Mouse (Mus musculus) thymus, adult 2 months (tissue): ENCODE measurements around the gene Il5ra. TPM values are rescaled to one million over a fixed set of nuclear protein-coding genes. Genes with fewer than 3 reads are reported as not detected.
A peak's percentile ranks its signal among the peaks of the same experiment; 100 is the strongest.

Experiments
- DNase-seq: peaks from one replicate; pipeline ENCODE4 v3.0.0; 2021
- H3K27ac ChIP-seq: fragments of 200-500 bp; 2 replicates; pipeline ENCODE4 v1.5.1; 2012; ENCODE audit warnings: low read length, control low read depth; ENCODE audit not compliant: control insufficient read depth, insufficient read depth
- H3K27me3 ChIP-seq: fragments of 200-500 bp; 2 replicates; pipeline ENCODE4 v1.6.1; 2012; ENCODE audit warnings: mild to moderate bottlenecking, low read length, moderate library complexity, mixed read lengths; ENCODE audit not compliant: control insufficient read depth, insufficient read depth
- H3K36me3 ChIP-seq: fragments of 200-500 bp; 2 replicates; pipeline ENCODE4 v1.6.1; 2012; ENCODE audit warnings: mild to moderate bottlenecking, low read length, moderate library complexity; ENCODE audit not compliant: control insufficient read depth, insufficient read depth
- H3K4me1 ChIP-seq: fragments of 200-500 bp; replicated peaks from 2 replicates; pipeline ENCODE4 v1.6.1; 2012; ENCODE audit warnings: low read length; ENCODE audit not compliant: control insufficient read depth, insufficient read depth
- H3K4me3 ChIP-seq: fragments of 200-500 bp; 2 replicates; pipeline ENCODE4 v1.5.1; 2012; ENCODE audit warnings: mild to moderate bottlenecking, low read length, control low read depth, moderate library complexity; ENCODE audit not compliant: control insufficient read depth, insufficient read depth
- CTCF ChIP-seq: fragments of 200-500 bp; IDR thresholded peaks from 2 replicates; pipeline ENCODE4 v1.5.1; 2012; ENCODE audit warnings: mild to moderate bottlenecking, control low read depth, low read length, moderate library complexity, borderline replicate concordance; ENCODE audit not compliant: control insufficient read depth, poor library complexity, insufficient read depth; ENCODE audit errors: extremely low read depth
- POLR2A ChIP-seq: fragments of 200-500 bp; IDR thresholded peaks from 2 replicates; pipeline ENCODE4 v1.6.1; 2012; ENCODE audit warnings: mild to moderate bottlenecking, low read length, control low read depth, moderate library complexity; ENCODE audit not compliant: control insufficient read depth, poor library complexity, insufficient read depth; ENCODE audit errors: extremely low read depth
- WGBS: fragments of 180-500 bp; shearing (Covaris S2); methylation state at CpG from one replicate; pipeline ENCODE4 v1.1.7; 2018; 5-methylcytosine and 5-hydroxymethylcytosine counted together
- polyA plus RNA-seq: library from polyadenylated mRNA; depleted of rRNA; stranded (reverse); fragments of >200 nt; gene quantifications from 2 replicates; pipeline ENCODE4 v1.2.3, GENCODE M21; 2012; rRNA removed

Il5ra gene
- polyA plus RNA-seq, 1 experiment, result 0.19 TPM

DNA sequence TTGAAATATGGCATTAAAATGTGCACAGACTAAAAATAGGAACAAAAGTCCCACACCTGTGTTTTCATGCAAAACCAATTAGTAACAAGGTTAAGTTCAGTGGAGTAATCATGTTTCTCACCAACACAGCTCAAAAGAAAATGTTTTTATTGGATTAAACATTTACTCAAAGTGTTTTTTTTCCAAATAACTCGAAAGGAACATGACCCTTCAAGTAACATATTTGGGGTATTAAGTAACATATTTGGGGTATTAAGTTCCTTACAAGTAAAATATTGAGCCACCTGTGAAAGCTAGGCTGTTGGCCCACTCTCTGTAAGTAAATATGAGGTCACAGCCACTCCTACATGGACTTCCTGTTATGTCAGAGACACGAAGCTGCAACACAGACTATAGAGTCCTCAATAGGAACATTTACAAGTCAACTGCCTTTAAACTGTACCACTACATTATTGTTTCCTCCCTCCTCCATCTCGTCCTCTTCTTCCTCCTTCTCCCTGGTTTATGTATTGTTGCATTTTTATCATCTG, 43.3 kb downstream of the Il5ra start:
- Histone ChIP-seq H3K4me3 (no peak overlapping the region), H3K27ac (no peak overlapping the region), H3K27me3 (no peaks in the 10 kb centered on the region), H3K4me1 (no peaks in the 10 kb centered on the region), H3K36me3 (no peaks in the 10 kb centered on the region)
- no peak for TF ChIP-seq POLR2A
- TF ChIP-seq CTCF, result no peak
- 39% methylated on average over 3 of the region's 3 CpGs for WGBS
- no peak for DNase-seq

DNA sequence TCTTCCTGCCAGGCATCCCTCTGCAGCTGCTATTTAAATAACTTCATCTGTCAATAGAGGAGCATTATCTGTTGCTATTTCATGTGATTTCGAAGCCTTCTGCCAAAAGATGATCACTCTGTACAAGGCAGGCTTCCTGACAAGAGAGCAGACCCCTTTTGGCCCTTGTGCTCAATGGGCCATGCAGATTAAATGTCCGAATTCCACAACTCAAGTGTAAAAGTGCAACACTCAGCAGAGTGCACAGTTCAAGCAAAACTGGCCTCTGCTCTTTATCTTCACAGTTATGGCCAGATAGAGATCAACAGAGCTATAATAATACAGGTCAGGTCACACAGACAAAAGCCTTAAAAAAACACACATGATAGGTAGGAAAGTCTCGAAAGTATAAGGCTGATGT, 46.9 kb downstream of the Il5ra start:
- DNase-seq, result no peak
- TF ChIP-seq POLR2A (no peak), CTCF (no peak)
- Histone ChIP-seq H3K27me3 (no peaks in the 10 kb centered on the region), H3K27ac (no peak overlapping the region), H3K36me3 (no peaks in the 10 kb centered on the region), H3K4me1 (no peaks in the 10 kb centered on the region), H3K4me3 (no peak overlapping the region)
- 80% methylated on average over 3 of the region's 3 CpGs for WGBS

DNA sequence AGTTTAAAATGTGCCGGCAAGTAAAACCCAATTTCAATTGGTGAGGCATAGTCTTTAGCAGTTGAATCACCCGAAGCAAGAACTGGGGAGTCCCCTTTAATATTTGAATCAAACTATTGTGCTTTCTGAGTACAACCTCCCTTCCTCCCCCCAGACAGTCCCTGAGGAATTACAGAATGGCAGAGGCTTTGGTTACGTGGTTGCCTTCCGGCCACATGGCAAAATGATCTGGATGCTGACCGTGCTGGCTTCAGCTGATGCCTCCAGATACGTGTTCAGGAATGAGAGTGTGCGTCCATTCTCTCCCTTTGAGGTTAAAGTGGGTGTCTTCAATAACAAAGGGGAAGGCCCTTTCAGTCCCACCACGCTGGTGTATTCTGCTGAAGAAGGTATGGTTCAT, 73.3 kb downstream of the Il5ra start:
- H3K36me3 ChIP-seq, result no peaks in the 10 kb centered on the region
- WGBS, result 92% methylated on average over 8 of the region's 8 CpGs
- H3K27me3 ChIP-seq, result no peaks in the 10 kb centered on the region
- TF ChIP-seq CTCF (no peak), POLR2A (no peak)
- no peak overlapping the region for H3K4me3 ChIP-seq
- no peaks in the 10 kb centered on the region for H3K4me1 ChIP-seq
- no peak for DNase-seq
- no peak overlapping the region for H3K27ac ChIP-seq

DNA sequence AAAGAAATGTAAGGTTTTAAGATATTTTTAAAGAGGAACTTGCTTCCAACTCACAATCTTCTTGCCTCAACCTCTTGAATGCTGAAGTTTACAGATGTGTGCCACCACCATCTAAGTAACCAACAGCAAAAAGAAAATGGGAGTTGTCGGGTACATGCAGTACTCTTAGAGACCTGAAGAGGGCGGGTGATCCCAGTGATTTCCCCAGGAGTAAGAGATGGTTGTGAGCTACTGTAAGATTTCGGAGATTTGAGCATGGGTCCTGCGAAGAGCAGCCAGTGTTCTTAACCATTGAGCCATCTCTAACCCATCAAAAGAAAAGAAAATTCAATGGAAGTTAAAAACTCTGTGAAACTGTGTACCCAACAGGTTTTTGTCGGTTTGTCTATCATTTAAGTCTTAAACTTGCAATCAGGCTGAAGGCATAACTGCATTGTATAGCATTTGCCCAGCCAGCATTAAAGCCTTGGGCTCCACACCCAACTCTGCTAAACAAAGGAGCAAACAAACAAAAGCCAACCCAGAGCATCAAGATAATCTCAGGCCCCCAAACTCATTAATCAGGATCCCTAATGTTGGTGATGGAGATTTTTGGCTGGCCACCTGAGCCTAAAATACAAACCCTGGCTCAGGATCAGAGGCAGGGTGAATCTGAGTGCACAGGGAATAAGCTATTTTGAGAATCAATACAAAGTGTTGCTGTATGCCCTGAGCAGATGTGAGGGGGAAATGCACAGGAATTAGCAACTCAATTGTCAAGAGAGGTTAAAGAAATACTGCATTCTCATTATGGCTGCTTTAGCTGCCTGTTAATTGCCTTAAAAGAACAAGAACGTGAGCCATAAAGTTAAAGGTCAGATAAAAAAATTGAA, 84.8 kb downstream of the Il5ra start:
- DNase-seq, result peak; percentile 47
- Histone ChIP-seq H3K36me3 (no peaks in the 10 kb centered on the region), H3K4me3 (no peak overlapping the region), H3K27me3 (no peaks in the 10 kb centered on the region), H3K27ac (no peak overlapping the region), H3K4me1 (no peaks in the 10 kb centered on the region)
- WGBS, result 30% methylated on average over 6 of the region's 6 CpGs
- TF ChIP-seq CTCF (no peak), POLR2A (no peak)

Other genes with a start within 250 kb of the Il5ra start
- 11.8 and 12.1 TPM in 2 replicates for gene Trnt1, start 20.1 kb upstream of the Il5ra start, polyA plus RNA-seq
- 11.3 and 11.6 TPM in 2 replicates for gene Crbn, start 51.0 kb upstream of the Il5ra start, polyA plus RNA-seq